Mouse (Mus musculus) spleen, adult 2 months (tissue): ENCODE measurements around the gene Alx3.

Source experiments
- CTCF ChIP-seq: fragments of 200-500 bp; IDR thresholded peaks from 2 replicates; pipeline ENCODE4 v1.5.1; 2011; ENCODE audit warnings: mild to moderate bottlenecking, inconsistent platforms; ENCODE audit not compliant: insufficient read depth, insufficient read length, insufficient replicate concordance; ENCODE audit errors: extremely low read depth
- POLR2A ChIP-seq: fragments of 200-500 bp; IDR thresholded peaks from 2 replicates; pipeline ENCODE4 v1.6.1; 2011; ENCODE audit warnings: low read depth, low read length, inconsistent platforms

- TF ChIP-seq CTCF (no peak), POLR2A (no peak)
Measured at GRCm38 (mm10) chr3:107595264-107595937, 570 bp downstream of the Alx3 start.
